Mouse (Mus musculus): ENCODE results near the gene Pgam5.

The Pgam5 gene

DNA sequence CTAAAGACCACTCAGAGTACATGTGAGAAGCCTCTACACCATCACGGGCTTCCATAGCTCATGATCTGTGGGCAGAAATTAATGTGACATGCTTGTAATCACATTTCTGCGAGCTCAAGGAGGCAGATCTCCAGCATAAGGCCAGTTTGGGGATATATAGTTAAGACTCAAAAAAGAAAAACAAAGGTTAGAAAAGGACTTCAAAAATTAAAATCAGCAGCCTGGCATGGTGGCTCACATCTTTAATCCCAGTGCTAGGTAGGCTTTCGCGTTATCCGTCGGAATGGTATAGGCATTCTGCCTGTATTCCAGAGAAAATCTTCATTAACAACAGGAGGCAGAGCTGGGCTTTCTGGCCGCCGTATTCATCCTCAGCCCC is 39.3 kb downstream of the Pgam5 start:
- DNase-seq (ENCODE audit: low spot score in 2 of 2) = no peak

DNA sequence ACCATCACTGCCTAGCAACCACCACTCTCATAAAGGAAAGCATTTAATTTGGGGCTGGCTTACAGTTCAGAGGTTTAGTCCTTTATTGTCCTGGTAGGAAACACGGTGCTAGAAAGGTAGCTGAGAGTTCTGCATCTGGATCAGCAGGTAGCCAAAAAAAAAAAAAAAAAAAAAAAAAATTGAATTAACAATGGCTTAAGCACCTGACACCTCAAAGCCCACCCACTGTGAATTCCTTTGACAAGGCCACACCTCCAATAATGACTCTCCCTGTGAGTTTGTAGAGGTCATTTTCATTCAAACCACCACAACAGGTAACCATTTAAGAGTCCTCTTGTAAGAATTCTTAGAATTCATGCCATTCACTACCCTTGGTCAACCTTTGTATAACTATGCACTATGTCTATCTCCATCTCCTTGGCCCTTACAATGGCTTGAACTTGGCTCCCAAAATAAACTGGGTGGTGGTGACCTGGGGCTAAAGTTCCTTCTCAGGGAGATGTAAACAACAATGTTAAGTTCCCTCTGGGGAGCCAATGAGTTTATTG is 42.3 kb downstream of the Pgam5 start:
- no peak for DNase-seq (ENCODE audit: low spot score in 2 of 2)

GRCm38 (mm10) chr5:110225056-110225455 is 44.7 kb downstream of the Pgam5 start:
- DNase-seq (ENCODE audit: low spot score in 2 of 2) = no peak

GRCm38 (mm10) chr5:110222757-110223156 is 47.0 kb downstream of the Pgam5 start:
- no peak for DNase-seq (ENCODE audit: low spot score in 2 of 2)

GRCm38 (mm10) chr5:110220331-110220730 is 49.4 kb downstream of the Pgam5 start:
- DNase-seq (ENCODE audit: low spot score in 2 of 2) = no peak

GRCm38 (mm10) chr5:110216780-110217179 is 52.9 kb downstream of the Pgam5 start:
- no peak for DNase-seq (ENCODE audit: low spot score in 2 of 2)

- no peak for DNase-seq (ENCODE audit: low spot score in 2 of 2)
These were observed 58.4 kb downstream of the Pgam5 start for GRCm38 (mm10) chr5:110211312-110211711.

All from frontal cortex, postnatal 36 days (tissue).